ENCODE assay signal across 9 mouse cellular contexts in genomic region chr7:99079522-99079921, GRCm38 (mm10).
DNase-seq lines count a peak whose midpoint lies in the region; ATAC-seq lines count a peak whose summit lies in the region.
"Had no signal": no experiment of that assay in that cellular context is flagged by ENCODE, and none has a peak within 500 bp of the region (broad histone marks: within the 10 kb centered on the region; RNA-seq: fewer than 3 reads in every experiment).

No protein-coding gene starts in this region.

- H3K27me3 ChIP-seq in forebrain, embryonic 11.5 days (ENCODE audit: control insufficient read depth, insufficient read depth, low read length) = no peaks in the 10 kb centered on the region
- no peaks in the 10 kb centered on the region for H3K27me3 ChIP-seq in forebrain, embryonic 10.5 days (ENCODE audit: poor library complexity, severe bottlenecking)
- H3K27me3 ChIP-seq in neural tube, embryonic 15.5 days (replicated peaks) = no peaks in the 10 kb centered on the region
- H3K27me3 ChIP-seq: hindbrain, embryonic 15.5 days had no signal

- no peaks in the 10 kb centered on the region for H3K4me1 ChIP-seq in forebrain, embryonic 11.5 days (replicated peaks; ENCODE audit: control insufficient read depth, insufficient read depth, low read length)
- H3K4me1 ChIP-seq in forebrain, embryonic 10.5 days = peaks cover 23% of the 10 kb centered on the region
- no peaks in the 10 kb centered on the region for H3K4me1 ChIP-seq in neural tube, embryonic 15.5 days
- H3K4me1 ChIP-seq: hindbrain, embryonic 15.5 days had no signal

- DNase-seq in forebrain, embryonic 11.5 days (ENCODE audit: low spot score) = peak; percentile 71
- DNase-seq in forebrain, embryonic 10.5 days (ENCODE audit: extremely low spot score, low spot score) = no peak
- peak; percentile 56 for DNase-seq in neural tube, embryonic 10.5 days (ENCODE audit: extremely low spot score, low spot score)
- peak; percentile 52 for DNase-seq in cerebellum, adult 9-11 months
- peak; percentile 28 to 82 for DNase-seq in kidney, postnatal 36 days
- DNase-seq in lung, postnatal 14 days = peak; percentile 77
- peak; percentile 41 for DNase-seq in telencephalon, adult 2 months (ENCODE audit: low read depth, low spot score)

- H3K9me3 ChIP-seq in forebrain, embryonic 11.5 days (ENCODE audit: control insufficient read depth, low read length) = no peaks in the 10 kb centered on the region
- H3K9me3 ChIP-seq in forebrain, embryonic 10.5 days = no peaks in the 10 kb centered on the region
- no peaks in the 10 kb centered on the region for H3K9me3 ChIP-seq in neural tube, embryonic 15.5 days (replicated peaks)
- H3K9me3 ChIP-seq: hindbrain, embryonic 15.5 days had no signal

- H3K4me3 ChIP-seq in forebrain, embryonic 11.5 days (ENCODE audit: low read depth, low read length) = no peak overlapping the region
- H3K4me3 ChIP-seq in forebrain, embryonic 10.5 days = no peak overlapping the region
- no peak overlapping the region for H3K4me3 ChIP-seq in neural tube, embryonic 15.5 days (replicated peaks)
- H3K4me3 ChIP-seq: hindbrain, embryonic 15.5 days had no signal

- no peaks in the 10 kb centered on the region for H3K36me3 ChIP-seq in forebrain, embryonic 11.5 days (ENCODE audit: control insufficient read depth, insufficient read depth, low read length)
- no peaks in the 10 kb centered on the region for H3K36me3 ChIP-seq in forebrain, embryonic 10.5 days (replicated peaks)
- no peaks in the 10 kb centered on the region; the same call in 1 of the 2 replicates for H3K36me3 ChIP-seq in neural tube, embryonic 15.5 days
- H3K36me3 ChIP-seq: hindbrain, embryonic 15.5 days had no signal

- H3K27ac ChIP-seq in forebrain, embryonic 11.5 days (ENCODE audit: low read depth, low read length) = no peak overlapping the region
- H3K27ac ChIP-seq in forebrain, embryonic 10.5 days = no peak overlapping the region
- no peak overlapping the region for H3K27ac ChIP-seq in neural tube, embryonic 15.5 days (replicated peaks)
- H3K27ac ChIP-seq: hindbrain, embryonic 15.5 days had no signal

- no peak overlapping the region for H3K4me2 ChIP-seq in forebrain, embryonic 11.5 days (ENCODE audit: low read depth, low read length, severe bottlenecking)
- no peak overlapping the region for H3K4me2 ChIP-seq in neural tube, embryonic 15.5 days
- H3K4me2 ChIP-seq: hindbrain, embryonic 15.5 days had no signal

- 46% methylated on average over 4 of the region's 4 CpGs for whole genome bisulfite sequencing in forebrain, embryonic 11.5 days
- WGBS in forebrain, embryonic 10.5 days = 49% methylated on average over 4 of the region's 4 CpGs
- 48% methylated on average over 4 of the region's 4 CpGs for WGBS in neural tube, embryonic 15.5 days

- no peak overlapping the region for H3K9ac ChIP-seq in forebrain, embryonic 11.5 days (ENCODE audit: low read length)
- H3K9ac ChIP-seq in neural tube, embryonic 15.5 days (replicated peaks) = no peak overlapping the region
- H3K9ac ChIP-seq: hindbrain, embryonic 15.5 days had no signal

- ATAC-seq in forebrain, embryonic 11.5 days (replicated peaks; ENCODE audit: low FRiP score) = no peak
- ATAC-seq in neural tube, embryonic 15.5 days (ENCODE audit: low FRiP score) = no peak
